Mouse (Mus musculus): Measurements from ENCODE around the gene Hoxa7.

DNA sequence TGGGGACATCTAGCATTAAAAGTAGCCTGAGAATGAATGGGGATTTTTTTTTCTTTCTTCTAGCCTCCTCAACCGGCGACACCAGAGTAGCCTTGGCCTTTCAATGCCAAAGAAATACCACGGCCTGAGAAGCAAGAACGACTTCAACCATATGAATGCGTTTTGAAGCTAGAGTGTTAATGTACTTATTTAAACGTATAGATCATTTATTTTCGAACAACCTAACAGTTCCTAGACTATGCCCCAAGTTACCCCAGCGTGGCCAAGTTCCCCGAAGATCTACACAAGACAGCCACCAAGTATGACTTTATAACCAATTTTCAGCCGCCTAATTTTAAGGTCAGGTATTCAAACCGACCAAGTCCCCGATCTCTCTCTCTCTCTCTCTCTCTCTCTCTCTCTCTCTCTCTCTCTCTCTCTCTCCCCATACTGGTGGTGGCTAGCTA lies 766 bp downstream of the Hoxa7 start:
- TF ChIP-seq CTCF (IDR thresholded peaks at IDR 0.05) (no peak), POLR2A (IDR thresholded peaks at IDR 0.05; ENCODE audit: insufficient read depth, low read depth, low read length) (no peak)
